19 mouse cellular contexts compared by ENCODE assay signal in the genomic region with DNA sequence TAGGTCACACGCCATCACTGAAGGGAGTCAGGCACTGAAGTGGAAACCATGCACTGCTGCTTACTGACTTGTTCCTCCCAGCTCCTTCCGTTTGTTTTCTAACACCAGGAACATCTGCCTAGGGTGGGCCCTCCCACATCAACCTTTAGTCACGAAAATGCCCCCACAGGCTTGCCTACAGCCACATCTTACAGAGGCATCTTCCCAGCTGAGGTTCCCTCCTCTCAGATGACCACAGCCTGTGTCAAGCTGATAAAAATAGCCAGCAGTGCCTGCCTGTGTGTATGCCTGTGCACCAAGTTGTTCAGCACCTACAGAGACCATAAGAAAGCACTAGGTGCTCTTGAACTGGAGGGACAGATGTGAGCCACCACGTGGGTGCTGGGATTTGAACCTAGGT.
A peak's percentile ranks its signal among the peaks of the same experiment; 100 is the strongest.
DNase-seq lines count a peak whose midpoint lies in the region; ATAC-seq lines count a peak whose summit lies in the region.
"Had no signal": no experiment of that assay in that cellular context is flagged by ENCODE, and none has a peak within 500 bp of the region (broad histone marks: within the 10 kb centered on the region; RNA-seq: fewer than 3 reads in every experiment).

No protein-coding gene starts in this region.

- H3K9ac ChIP-seq in embryonic facial prominence, embryonic 11.5 days (replicated peaks; ENCODE audit: low read length): no peak overlapping the region
- no peak overlapping the region for H3K9ac ChIP-seq in kidney, embryonic 16.5 days (replicated peaks; ENCODE audit: low read length)
- H3K9ac ChIP-seq in midbrain, embryonic 13.5 days (replicated peaks): no peak overlapping the region
- H3K9ac ChIP-seq: embryonic facial prominence, embryonic 15.5 days; forebrain, embryonic 15.5 days; hindbrain, embryonic 13.5 days had no signal

- no peaks in the 10 kb centered on the region for H3K27me3 ChIP-seq in embryonic facial prominence, embryonic 11.5 days (ENCODE audit: control insufficient read depth, insufficient read depth, low read length)
- no peaks in the 10 kb centered on the region for H3K27me3 ChIP-seq in embryonic facial prominence, embryonic 10.5 days (replicated peaks; ENCODE audit: low read depth, poor library complexity, severe bottlenecking)
- no peaks in the 10 kb centered on the region for H3K27me3 ChIP-seq in kidney, embryonic 16.5 days (ENCODE audit: insufficient read depth, low read length)
- H3K27me3 ChIP-seq in midbrain, embryonic 13.5 days: no peaks in the 10 kb centered on the region
- H3K27me3 ChIP-seq: embryonic facial prominence, embryonic 15.5 days; forebrain, embryonic 15.5 days; hindbrain, embryonic 13.5 days had no signal

- no peak overlapping the region for H3K4me2 ChIP-seq in embryonic facial prominence, embryonic 11.5 days (ENCODE audit: low read depth, low read length)
- no peak overlapping the region for H3K4me2 ChIP-seq in kidney, embryonic 16.5 days (replicated peaks; ENCODE audit: low read depth, low read length)
- no peak overlapping the region for H3K4me2 ChIP-seq in midbrain, embryonic 13.5 days (replicated peaks)
- H3K4me2 ChIP-seq: embryonic facial prominence, embryonic 15.5 days; forebrain, embryonic 15.5 days; hindbrain, embryonic 13.5 days had no signal

- no peaks in the 10 kb centered on the region for H3K4me1 ChIP-seq in embryonic facial prominence, embryonic 11.5 days (ENCODE audit: control insufficient read depth, insufficient read depth, low read length)
- peaks cover 9% of the 10 kb centered on the region for H3K4me1 ChIP-seq in embryonic facial prominence, embryonic 10.5 days
- no peaks in the 10 kb centered on the region for H3K4me1 ChIP-seq in kidney, embryonic 16.5 days (ENCODE audit: insufficient read depth, low read length)
- H3K4me1 ChIP-seq in midbrain, embryonic 13.5 days (replicated peaks): no peaks in the 10 kb centered on the region
- H3K4me1 ChIP-seq: hindbrain, embryonic 13.5 days had no signal

- no peak overlapping the region for H3K27ac ChIP-seq in embryonic facial prominence, embryonic 11.5 days (replicated peaks; ENCODE audit: low read depth, low read length)
- no peak overlapping the region for H3K27ac ChIP-seq in embryonic facial prominence, embryonic 10.5 days (replicated peaks)
- H3K27ac ChIP-seq in kidney, embryonic 16.5 days (ENCODE audit: low read length): no peak overlapping the region
- no peak overlapping the region for H3K27ac ChIP-seq in midbrain, embryonic 13.5 days
- H3K27ac ChIP-seq: embryonic facial prominence, embryonic 15.5 days; forebrain, embryonic 15.5 days; hindbrain, embryonic 13.5 days; hindbrain, postnatal 0 days had no signal

- H3K4me3 ChIP-seq in embryonic facial prominence, embryonic 11.5 days (ENCODE audit: low read depth, low read length): no peak overlapping the region
- no peak overlapping the region for H3K4me3 ChIP-seq in embryonic facial prominence, embryonic 10.5 days
- no peak overlapping the region for H3K4me3 ChIP-seq in kidney, embryonic 16.5 days (ENCODE audit: low read length)
- H3K4me3 ChIP-seq in midbrain, embryonic 13.5 days (replicated peaks): no peak overlapping the region
- H3K4me3 ChIP-seq: embryonic facial prominence, embryonic 15.5 days; forebrain, embryonic 15.5 days; hindbrain, embryonic 13.5 days had no signal

- no peaks in the 10 kb centered on the region; the same call in none of the 2 replicates for H3K36me3 ChIP-seq in embryonic facial prominence, embryonic 11.5 days (replicated peaks; ENCODE audit: control insufficient read depth, insufficient read depth, low read depth, low read length)
- H3K36me3 ChIP-seq in embryonic facial prominence, embryonic 10.5 days (replicated peaks): peaks cover 43% of the 10 kb centered on the region
- H3K36me3 ChIP-seq in kidney, embryonic 16.5 days (ENCODE audit: insufficient read depth, low read length): peaks cover 16% of the 10 kb centered on the region
- peaks cover 35% of the 10 kb centered on the region for H3K36me3 ChIP-seq in midbrain, embryonic 13.5 days

- WGBS in embryonic facial prominence, embryonic 11.5 days: 76% methylated on average over 4 of the region's 4 CpGs
- 76% methylated on average over 4 of the region's 4 CpGs for WGBS in embryonic facial prominence, embryonic 10.5 days
- 40% methylated on average over 4 of the region's 4 CpGs for WGBS in kidney, embryonic 16.5 days
- 78% methylated on average over 4 of the region's 4 CpGs for WGBS in midbrain, embryonic 13.5 days

- no peaks in the 10 kb centered on the region for H3K9me3 ChIP-seq in embryonic facial prominence, embryonic 11.5 days (replicated peaks; ENCODE audit: control insufficient read depth, low read length)
- H3K9me3 ChIP-seq in embryonic facial prominence, embryonic 10.5 days: no peaks in the 10 kb centered on the region
- H3K9me3 ChIP-seq in kidney, embryonic 16.5 days (ENCODE audit: low read length): no peaks in the 10 kb centered on the region
- H3K9me3 ChIP-seq in midbrain, embryonic 13.5 days: no peaks in the 10 kb centered on the region
- H3K9me3 ChIP-seq: embryonic facial prominence, embryonic 15.5 days; forebrain, embryonic 15.5 days; hindbrain, embryonic 13.5 days had no signal

- no peak for DNase-seq in embryonic facial prominence, embryonic 11.5 days (ENCODE audit: low spot score)
- no peak for DNase-seq in embryonic facial prominence, embryonic 10.5 days (ENCODE audit: low spot score)
- no peak for DNase-seq in kidney, adult 9 months
- DNase-seq in 416B (ENCODE audit: low read depth): peak; percentile 64
- DNase-seq in right cerebral cortex, postnatal 36 days (ENCODE audit: low spot score in 2 of 2): no peak
- DNase-seq: adrenal gland, adult 8-10 months; adrenal gland, postnatal 36 days; cerebellum, adult 2 months; cerebellum, postnatal 14 days; gastrocnemius, postnatal 36 days; heart, adult 18-20 months; heart, postnatal 10 days had no signal

- 0 out of 2 replicates have a peak, but pooled peaks have one; percentile 44 for ATAC-seq in embryonic facial prominence, embryonic 11.5 days (replicated peaks; ENCODE audit: insufficient number of reproducible peaks, low FRiP score, low TSS enrichment, low read depth)
- peak; percentile 35; the same call in 1 of the 2 replicates for ATAC-seq in kidney, embryonic 16.5 days (ENCODE audit: low FRiP score, low TSS enrichment)
- ATAC-seq in common myeloid progenitor, adult 5-6 weeks (replicated peaks; ENCODE audit: low read depth, poor library complexity, severe bottlenecking): 0 out of 2 replicates have a peak, but pooled peaks have one; percentile 8
- no peak for ATAC-seq in midbrain, embryonic 13.5 days
- ATAC-seq: forebrain, embryonic 15.5 days; hindbrain, postnatal 0 days had no signal
